Mouse (Mus musculus) liver, embryonic 14.5 days (tissue): ENCODE measurements around the gene Pln.

Experiments used
- CTCF ChIP-seq: IDR thresholded peaks from 2 replicates; pipeline ENCODE4 v1.5.1; 2016; ENCODE audit warnings: antibody characterized with exemption, low read depth, control low read depth
- EP300 ChIP-seq: IDR thresholded peaks from 2 replicates; pipeline ENCODE4 v1.6.1; 2016; ENCODE audit warnings: antibody characterized with exemption, low read depth

DNA sequence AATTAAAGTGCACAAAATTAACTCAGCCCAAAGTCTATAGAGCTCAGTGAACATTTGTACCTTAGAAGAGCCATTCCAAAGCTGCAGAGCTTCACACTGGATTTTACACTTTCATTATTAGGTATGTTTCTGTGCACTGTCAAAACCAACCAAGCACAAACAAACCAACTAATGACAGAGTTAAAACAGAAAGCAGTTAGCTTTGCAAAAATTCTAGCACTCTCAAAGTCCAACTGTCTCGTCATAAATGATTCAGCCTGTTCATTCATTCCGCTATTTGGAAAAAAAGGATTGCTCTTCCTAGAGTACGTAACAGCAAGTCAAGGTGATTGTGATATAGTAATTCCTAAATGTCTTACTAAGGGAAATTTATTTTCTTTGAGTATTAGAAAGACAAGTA, 21.5 kb downstream of the Pln start:
- TF ChIP-seq CTCF (no peak), EP300 (no peak)
